Mouse (Mus musculus): ENCODE data around the gene Tnmd.
A peak's percentile ranks its signal among the peaks of the same experiment; 100 is the strongest.

Gene Tnmd

DNA sequence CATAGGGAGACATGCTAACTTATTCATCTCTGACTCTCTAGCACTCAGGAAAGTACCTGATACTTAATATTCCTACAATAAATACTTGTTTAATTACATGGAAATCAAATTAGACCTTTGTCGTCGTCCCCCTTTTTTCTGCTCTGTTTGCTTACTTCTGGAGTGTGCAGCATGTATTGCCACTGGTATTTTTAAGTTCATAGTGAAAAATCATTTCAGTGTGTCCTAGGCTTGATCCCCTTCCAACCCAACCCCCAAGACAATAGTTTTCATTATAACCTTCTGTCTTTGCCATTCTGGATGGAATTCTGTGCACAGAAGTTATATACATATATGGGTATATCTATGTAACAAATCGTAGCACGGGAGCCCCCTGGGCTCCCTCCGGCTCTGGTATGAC is at the start of gene Tnmd:
Gene Tnmd (plus strand): TSS at position 301 of the 400 bp plus-strand sequence.
- no peak for DNase-seq

DNA sequence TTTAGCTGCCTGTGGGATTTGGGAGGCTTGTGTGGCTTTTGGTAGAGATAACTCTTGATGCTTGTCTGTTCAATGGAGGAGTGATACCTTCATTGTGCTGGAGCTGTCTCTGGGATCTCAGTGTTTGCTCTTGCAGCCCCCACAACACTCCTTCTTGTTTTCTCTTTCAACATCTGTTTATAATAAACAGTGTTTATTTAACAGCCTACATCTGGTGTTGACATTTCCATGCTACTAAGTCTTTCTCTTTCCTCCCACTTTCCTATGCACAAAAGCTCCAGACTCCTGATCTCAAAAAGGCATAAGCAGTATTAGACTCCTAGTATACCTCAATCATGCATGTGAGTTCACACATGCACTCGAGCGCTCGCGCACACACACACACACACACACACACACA is 2.9 kb downstream of the Tnmd start:
- DNase-seq = no peak

GRCm38 (mm10) chrX:133869743-133870142 is 19.0 kb downstream of the Tnmd start:
- no peak for DNase-seq

DNA sequence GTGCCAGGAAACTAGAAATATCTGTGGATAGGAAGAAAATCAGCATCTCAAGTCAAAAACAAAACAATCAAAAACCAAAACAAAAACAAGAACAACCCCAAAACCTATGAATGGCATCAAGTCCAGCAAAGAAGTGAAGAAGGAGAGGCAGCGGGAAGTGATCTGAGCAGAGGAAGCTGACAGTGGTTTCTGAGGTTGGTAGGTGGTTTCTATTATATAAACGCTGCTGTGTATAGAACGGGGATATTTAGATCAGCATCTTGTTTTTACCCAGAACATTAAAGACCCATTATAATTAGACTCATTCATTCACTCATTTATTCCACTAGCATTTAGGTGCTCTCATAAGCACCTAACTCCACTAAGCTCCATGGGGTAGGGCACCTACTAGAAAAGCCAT is 36.5 kb downstream of the Tnmd start:
- no peak for DNase-seq

- DNase-seq = no peak
Measured at GRCm38 (mm10) chrX:133888111-133888510, 37.3 kb downstream of the Tnmd start.

GRCm38 (mm10) chrX:133898014-133898542 is 47.3 kb downstream of the Tnmd start, which contains the start of gene Tspan6:
TSS of gene Tspan6 (minus strand) at chrX:133898429.
- DNase-seq = peak; percentile 72 to 74

DNA sequence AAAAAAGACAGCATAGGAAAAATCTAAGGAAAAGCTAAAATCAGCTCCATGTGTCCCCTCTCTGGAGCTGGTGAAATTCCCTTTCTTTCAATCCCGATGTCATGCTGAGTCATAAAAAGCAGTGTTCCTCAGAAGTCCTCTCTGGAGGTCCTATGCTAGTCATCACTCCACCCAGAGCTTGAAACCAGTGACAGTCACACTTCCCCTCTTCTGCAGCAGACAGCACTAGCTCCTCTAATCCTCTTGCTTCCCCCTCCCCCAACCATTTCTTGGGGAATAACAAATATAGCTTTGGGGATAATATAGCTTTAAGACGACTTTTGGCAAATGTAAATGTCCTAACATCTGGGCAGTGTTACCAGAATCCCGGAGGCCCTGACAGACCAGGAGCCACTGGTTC is 57.5 kb downstream of the Tnmd start, which contains the start of gene Srpx2:
Gene Srpx2 (plus strand): TSS at position 166 of the 400 bp plus-strand sequence.
- no peak for DNase-seq

DNA sequence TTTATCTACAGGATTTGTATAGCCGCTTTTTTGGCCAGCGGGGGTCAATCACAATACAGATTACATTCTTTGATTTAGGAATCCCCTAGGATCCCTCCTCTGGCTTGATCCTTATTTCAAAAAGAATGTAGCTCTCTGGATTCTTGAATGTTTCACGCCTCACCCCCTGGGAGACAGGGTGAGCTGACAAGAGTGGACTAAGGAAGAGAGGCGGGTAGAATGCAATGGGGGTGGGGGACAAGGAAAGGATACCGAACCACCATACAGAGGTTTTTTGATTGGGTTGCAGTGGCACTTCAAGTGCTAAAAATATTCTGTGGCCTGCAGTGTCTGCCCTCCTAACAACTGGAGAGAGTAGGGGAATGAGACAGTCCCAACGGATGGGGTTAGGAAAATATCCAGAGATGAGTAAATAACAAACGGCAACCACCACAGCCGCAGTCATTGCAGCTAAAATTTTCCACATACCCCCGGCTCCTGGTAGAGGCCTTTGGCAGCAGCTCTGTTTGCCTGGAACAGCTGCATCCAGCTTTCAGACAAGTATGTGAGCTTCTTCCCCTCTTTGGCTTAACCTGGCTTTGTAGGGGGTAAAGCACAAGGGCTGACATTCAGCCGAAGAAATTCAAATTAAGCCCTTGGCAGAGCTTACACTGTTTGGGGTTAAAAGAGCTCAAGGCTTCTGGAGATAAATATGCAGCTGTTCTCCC is 60.8 kb downstream of the Tnmd start:
- DNase-seq = peak in 1 of 2 experiments; percentile 23

GRCm38 (mm10) chrX:133913006-133913405 is 62.2 kb downstream of the Tnmd start:
- DNase-seq = no peak

- peak in 1 of 2 experiments; percentile 2 for DNase-seq
Measured at GRCm38 (mm10) chrX:133914219-133914618, 63.4 kb downstream of the Tnmd start.
